Mouse (Mus musculus) colon, adult 2 months (tissue): ENCODE results near the gene Oog4. TPM values are rescaled to one million over a fixed set of nuclear protein-coding genes. Genes with fewer than 3 reads are reported as not detected.

ENCODE experiments used
- polyA plus RNA-seq: library from polyadenylated mRNA; depleted of rRNA; stranded (reverse); fragments of >200 nt; gene quantifications from 2 replicates; pipeline ENCODE4 v1.2.3, GENCODE M21; 2012; rRNA removed

Oog4 gene
- not detected in 2 replicates for polyA plus RNA-seq

DNA sequence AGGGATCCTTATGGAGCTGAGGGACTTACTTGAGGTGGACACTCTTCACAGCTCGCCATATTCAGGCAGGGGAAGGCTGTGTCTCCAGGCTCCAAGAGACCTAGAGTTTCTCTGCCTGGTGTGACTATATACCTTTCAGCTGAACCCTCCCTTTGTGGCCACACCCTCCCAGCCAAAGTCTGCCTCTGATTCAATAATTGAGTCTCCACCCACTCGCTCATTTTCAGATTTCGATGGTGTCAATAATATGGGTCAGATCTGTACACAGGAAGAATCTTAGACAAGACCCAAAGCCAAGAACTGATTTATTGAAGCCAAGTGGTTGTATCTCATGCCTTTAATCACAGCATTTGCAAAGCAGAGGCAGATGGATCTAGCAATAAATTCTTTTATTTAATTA, at the start of gene Oog4:
Gene Oog4, minus strand, starts transcription at position 101 of the 400 bp plus-strand sequence.

DNA sequence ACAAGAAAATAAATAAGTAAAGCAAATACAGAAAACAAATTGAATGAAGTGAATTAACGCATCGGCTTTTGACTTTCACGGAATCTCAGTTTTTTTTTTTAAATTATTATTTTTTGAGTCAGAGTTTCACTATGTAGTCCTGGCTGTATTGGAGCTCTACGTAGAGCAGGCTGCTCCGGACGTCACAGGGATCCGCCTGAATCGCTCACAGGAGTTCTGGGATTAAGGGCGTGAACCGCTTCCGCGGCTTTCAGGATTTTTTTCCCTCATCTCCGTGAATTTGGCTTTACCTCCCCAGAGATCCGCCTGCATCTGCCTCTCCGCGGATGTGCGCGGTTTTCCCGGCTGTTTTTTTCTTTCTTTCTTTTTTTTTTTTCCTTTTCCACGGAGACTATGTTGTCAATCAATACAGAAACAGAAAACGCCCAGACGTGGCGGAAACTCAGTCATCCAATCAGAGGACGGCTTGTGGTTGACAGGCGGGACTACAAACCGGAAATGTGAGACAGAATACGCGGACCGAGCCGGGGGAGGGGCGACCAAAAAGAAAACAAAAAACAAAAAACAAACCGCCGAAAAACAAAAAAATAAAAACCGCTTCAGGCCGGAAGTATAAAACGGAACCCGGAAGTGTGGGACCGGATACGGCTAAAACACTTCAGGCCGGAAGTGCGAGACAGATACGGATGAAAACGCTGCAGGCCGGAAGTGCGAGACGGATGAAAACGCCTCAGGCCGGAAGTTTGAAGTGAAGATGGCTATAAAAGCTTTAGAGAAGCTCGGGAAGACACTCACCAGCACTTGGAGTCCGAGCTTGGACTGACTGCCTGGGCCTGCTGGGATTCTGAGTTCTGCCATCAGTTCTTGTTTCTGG, 37.7 kb downstream of the Oog4 start, which contains the start of gene Pramef8:
Gene Pramef8, plus strand, starts transcription at position 208 of the 874 bp plus-strand sequence.

DNA sequence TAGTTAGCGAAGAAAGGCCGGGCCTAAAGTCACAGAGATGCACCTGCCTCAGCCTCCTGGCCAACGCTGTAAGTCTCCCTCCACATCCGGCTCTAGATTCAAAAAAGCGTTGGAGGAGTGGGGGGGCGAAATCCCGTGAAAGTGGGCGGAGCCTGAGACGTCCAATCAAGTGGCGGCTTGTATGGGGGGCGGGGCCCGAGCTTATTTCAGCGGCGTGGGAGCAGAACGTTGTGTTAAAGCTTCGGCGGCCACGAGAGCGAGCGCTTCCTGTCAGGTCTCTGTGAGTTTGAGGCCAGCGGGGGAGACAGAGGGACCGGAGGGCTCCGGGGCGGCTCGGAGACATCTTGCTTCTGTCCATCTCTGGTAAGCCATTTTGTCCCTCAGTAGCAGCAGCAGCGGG, 55.9 kb downstream of the Oog4 start, which contains the start of gene Pramel1:
Gene Pramel1, plus strand, starts transcription at position 248 of the 400 bp plus-strand sequence.

Other genes starting within 250 kb of the Oog4 start
- gene Prdm2, start 237.3 kb downstream of the Oog4 start, polyA plus RNA-seq: 6.4 and 7.3 TPM in 2 replicates
- 3.1 and 3.3 TPM in 2 replicates for gene Pdpn, start 150.8 kb downstream of the Oog4 start, polyA plus RNA-seq
- 0.06 TPM in 1 of 2 replicates, not detected in the other for gene Lrrc38, start 100.6 kb downstream of the Oog4 start, polyA plus RNA-seq
- not detected in 2 replicates for gene Pramel1, start 55.9 kb downstream of the Oog4 start, polyA plus RNA-seq
- gene Pramef8, start 37.9 kb downstream of the Oog4 start, polyA plus RNA-seq: 5.8 and 5.9 TPM in 2 replicates
- gene Gm13043, start 61.0 kb upstream of the Oog4 start, polyA plus RNA-seq: not detected in 2 replicates
- gene Gm13040, start 85.6 kb upstream of the Oog4 start, polyA plus RNA-seq: not detected in 2 replicates
- not detected in 2 replicates for gene BC080695, start 101.4 kb upstream of the Oog4 start, polyA plus RNA-seq
- not detected in 2 replicates for gene Gm13057, start 101.4 kb upstream of the Oog4 start, polyA plus RNA-seq
- not detected in 2 replicates for gene Gm13083, start 164.7 kb upstream of the Oog4 start, polyA plus RNA-seq
- gene Gm13088, start 206.9 kb upstream of the Oog4 start, polyA plus RNA-seq: not detected in 2 replicates